Mouse (Mus musculus) forelimb bud, embryonic 11.5 days (tissue): ENCODE measurements around the gene Fat2.

Experiments used
- DNase-seq: peaks from one replicate; pipeline ENCODE4 v3.0.0-alpha.2; 2012; ENCODE audit warnings: low read depth, low spot score

The Fat2 gene

DNA sequence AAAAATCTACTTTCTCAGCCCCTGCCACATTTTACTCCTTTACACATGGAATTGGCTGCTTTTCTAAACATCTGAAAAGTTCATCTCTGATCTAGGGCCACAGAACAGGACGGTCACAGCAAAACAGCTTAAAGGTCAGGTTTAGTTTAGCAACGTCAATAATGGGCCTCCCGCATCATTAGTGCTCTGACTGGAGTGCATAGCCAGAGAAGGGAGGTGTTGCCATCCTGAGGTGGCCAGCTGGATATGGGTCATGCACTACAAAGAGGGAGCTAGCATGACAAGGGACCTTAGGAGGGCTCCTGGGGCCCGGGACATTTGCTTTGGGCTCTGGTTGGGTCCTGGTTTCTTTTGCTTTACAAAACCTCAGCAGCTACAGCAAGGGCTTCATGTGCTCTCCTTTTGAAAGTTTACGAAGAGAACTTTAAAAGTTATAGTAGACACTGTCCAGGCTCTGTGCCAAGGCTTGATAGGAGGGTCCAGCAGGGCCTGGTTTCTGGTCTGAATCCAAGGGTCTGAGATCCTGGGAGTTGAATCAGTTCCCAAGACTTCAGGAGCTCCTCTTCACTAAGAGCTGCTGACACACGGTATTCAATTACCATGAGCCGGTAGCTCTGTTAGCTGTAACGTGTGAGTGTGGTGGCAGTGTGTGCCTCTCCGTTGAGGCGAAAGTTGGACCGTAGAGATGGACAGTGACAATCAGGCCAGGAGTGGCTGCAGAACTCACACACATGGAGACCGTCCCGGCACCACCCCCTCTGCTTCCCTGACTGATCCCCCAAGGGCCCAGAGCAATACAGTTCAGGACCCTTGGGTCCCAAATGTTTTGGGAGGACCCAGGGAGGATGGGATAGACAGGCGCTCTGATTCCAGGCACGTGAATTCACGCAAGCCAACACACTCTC lies 6.2 kb downstream of the Fat2 start:
- no peak for DNase-seq

GRCm38 (mm10) chr11:55327558-55328409 lies 8.6 kb downstream of the Fat2 start:
- no peak for DNase-seq

DNA sequence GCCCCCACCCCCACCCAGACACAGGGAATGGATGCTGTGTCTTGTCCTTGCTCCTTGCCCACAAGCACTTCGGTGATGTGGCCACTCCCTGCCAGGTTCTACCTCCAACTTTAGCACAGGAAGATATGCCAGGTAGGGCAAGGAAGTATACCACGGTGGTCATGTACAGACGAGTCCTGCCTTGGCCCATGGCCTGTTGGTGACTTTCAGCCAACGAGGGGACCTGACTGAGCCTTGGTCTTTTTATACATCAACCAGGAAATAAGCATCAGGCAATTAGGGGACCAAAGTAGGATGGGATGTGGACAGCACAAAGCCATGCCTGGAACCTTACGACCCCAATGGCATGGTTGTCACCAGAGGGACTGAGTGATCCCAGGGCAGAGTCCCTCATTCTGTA lies 9.3 kb downstream of the Fat2 start:
- DNase-seq: no peak

- no peak for DNase-seq
Measured at GRCm38 (mm10) chr11:55326211-55326610, 10.2 kb downstream of the Fat2 start.

- no peak for DNase-seq
Measured at GRCm38 (mm10) chr11:55323854-55324253, 12.5 kb downstream of the Fat2 start.

GRCm38 (mm10) chr11:55320990-55321389 lies 15.4 kb downstream of the Fat2 start:
- DNase-seq: no peak

DNA sequence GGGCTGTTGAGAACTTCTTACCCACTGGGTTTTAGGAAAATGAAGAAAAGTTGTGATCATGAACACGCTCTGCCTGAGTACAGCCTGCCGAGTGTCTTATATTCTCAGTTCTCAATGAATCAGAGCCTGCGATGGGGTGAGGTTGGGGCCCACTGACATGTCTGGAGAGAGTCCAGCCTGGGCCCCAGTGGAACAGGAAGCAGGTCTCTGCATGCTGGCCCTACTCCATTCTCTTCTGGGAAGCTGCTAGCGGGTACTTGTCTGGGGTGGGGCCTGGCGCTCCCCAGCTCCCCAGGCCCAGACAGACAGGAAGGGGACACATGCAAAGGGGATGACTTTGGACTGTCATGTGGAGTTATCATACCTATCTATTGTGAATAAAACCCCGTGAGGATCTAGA lies 20.4 kb downstream of the Fat2 start:
- DNase-seq: no peak

DNA sequence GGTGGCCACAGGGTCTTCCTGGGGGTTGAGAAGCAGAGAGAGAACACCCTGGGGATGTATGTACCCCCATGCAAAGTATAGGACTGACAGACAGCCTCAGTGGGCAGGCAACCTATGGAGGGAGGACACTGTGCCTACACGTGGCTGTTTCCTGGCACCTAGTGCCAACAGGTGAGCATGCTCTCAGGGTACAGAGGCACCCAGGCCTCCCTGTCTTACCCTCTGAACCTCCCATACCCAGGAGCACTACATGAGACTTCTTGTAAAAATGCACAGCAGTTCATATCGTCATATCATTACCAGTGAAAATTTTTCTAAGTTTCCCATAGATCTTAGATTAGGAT lies 21.7 kb downstream of the Fat2 start:
- no peak for DNase-seq

DNA sequence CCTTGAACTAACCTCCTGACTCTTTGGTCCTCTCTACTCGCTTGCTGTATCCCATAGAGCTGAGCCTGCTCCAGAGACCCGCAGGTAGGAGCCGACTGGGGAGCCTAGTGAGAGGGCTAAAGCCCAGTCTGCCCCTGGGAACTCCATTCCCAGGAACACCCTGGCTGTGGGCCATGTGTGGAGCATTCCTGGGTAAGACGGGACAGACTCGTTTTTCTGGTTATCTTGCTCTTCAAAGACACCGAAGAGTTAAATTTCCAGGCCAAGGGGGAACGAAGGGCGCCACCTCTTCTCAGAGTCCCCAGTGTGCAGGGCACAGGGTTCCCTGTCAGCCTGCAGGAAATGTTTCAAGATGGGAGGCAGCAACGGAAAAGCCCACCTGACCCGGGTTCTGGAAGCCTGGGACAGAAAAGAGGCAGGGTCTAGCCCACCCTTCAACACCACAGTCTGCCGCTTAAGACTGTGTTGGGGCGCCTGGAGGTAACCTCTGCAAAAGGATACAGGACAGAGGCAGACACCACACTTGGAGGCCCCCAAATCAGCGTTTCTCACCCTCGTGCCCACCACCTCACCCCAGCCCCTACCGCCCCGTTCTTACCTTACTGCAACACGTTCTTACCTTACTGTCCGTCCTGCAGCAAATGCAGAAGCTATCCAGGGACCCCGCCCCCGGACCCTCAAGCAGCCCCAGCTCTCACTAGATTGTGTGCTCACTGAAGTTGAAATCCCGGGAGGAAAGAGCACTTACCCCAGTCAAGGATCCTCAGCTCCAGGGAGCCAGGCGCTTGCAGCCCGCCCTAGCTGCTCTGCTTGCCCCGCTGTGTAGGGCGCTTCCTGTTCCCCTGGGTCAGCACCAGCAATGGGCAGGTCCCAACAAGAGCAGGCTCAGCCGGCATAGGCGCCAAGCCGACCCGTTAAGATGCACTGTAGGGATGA lies 22.3 kb downstream of the Fat2 start:
- DNase-seq: no peak

DNA sequence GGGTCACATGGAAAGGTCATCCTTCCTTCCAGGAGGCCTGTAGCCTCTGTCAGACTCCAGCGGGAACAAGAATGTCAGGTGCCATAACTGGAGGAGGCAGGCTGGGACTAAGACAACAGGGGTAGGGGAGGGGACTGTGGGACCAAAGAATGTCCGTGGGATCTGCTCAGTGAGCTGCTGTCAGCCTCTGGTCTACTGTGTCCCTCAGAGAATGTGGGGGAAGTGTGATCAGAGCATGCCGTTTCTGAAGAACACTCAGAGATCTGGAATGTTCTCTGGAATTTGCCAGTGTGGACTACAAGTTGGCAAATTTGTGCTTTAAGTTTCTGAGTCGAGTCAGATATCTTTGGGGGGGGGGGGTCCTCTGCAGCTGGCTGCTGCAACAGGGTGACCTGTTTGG lies 34.0 kb downstream of the Fat2 start:
- no peak for DNase-seq

DNA sequence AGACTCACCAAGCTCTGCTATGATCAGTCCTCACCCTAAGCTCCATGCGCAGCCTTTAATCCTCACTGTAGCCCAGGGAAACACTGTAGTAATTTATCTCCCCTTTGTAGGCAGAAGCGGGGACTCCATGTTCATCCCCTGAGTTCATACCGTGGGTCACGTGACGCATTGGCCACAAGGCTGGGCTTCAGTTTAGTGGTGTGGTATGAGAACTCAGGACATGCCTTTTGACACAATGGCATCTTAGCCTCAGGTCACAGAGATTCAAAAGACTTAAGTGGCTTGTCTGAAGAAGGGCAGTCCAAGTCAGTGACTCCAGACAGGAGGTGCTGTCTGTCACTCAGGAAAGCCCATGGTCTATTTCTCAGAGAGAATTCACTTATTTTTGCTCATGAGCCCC lies 43.2 kb downstream of the Fat2 start:
- DNase-seq: no peak

GRCm38 (mm10) chr11:55291901-55292300 lies 44.5 kb downstream of the Fat2 start:
- no peak for DNase-seq

DNA sequence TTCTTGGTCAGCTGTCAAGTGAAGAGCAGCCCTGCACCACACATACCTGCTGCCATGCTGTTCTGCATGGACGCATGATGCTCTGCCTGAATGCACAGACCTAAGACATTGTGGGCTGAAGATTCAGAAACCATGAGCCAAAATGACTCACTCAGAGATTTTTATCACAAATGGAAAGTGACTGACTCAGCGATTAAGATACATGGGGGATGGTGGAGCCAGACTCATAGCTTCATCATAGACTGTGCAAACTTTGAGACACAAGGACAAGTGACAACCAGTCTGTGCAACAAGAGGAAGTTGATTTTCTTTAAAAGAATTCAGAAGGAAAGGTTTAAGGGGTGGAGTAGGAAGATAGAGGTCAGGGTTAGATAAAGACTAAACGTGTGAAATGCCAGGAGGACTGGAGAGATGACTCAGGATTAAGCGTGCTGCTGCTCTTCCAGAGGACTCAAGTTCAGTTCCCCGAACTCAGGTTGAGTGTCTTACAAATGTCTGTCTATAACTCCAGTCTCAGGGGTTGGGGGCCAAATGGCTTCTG lies 46.4 kb downstream of the Fat2 start:
- DNase-seq: no peak

DNA sequence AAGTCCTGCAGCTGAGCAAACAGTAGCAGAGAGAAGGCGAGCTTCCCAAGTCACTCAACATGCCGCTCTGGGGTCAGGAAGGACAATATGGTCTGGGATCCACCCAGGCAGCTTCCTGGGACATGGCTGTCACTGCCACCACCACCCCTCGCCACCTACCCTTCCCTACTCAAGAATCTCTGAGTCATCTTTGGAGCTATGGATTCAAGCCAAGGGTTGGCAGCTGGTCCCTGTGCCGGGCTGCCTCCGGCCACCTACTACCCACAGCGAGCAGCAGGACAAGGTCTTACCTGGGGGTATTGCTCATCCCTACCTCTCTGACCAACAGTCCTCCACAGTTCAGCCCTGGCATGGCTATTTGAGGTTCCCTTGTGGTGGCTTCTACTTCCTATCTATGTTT lies 61.6 kb downstream of the Fat2 start:
- DNase-seq: no peak

GRCm38 (mm10) chr11:55268580-55268979 lies 67.8 kb downstream of the Fat2 start:
- no peak for DNase-seq

GRCm38 (mm10) chr11:55265647-55266046 lies 70.7 kb downstream of the Fat2 start:
- no peak for DNase-seq

- no peak for DNase-seq
Measured at GRCm38 (mm10) chr11:55264318-55264717, 72.0 kb downstream of the Fat2 start.

- DNase-seq: no peak
Measured at GRCm38 (mm10) chr11:55262000-55262399, 74.4 kb downstream of the Fat2 start.

DNA sequence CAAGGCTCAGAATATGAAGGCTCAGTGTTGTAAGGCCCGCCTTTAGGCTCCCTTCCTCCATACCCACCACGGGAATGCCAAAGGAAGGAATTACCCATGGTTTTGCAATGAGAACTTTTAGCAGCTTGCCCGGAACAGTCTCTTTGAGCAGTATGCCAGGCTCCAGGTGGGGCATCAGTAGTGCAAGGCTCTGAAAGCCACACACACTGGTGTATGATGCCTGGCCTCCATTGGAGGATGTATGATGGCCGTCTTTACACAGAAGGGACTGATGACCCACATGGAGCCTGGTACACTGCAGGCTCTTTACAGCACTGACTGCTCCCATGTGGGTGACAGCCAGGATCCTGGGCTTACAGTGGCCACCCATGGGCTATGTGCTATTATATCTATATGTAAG lies 75.3 kb downstream of the Fat2 start:
- no peak for DNase-seq

DNA sequence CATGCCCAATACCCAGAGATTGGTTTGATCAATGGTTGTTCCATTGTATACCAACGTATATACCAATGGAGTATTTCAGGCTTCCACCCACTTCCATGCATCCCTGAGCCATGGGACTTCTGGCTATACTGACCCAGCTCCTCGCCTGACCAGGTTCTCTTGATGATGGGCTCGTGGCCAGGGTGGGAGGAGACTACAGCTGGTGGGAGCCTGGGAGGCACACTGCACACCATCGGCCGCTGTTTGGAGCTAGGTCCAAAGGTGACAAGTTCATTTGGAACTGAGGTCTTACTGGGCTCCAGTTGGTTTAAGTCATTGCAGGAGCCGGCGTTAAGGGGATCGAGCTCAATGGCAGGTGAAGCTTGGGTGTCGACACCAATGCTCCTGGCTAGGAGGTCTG lies 83.0 kb downstream of the Fat2 start:
- DNase-seq: no peak

GRCm38 (mm10) chr11:55250527-55250926 lies 85.8 kb downstream of the Fat2 start:
- no peak for DNase-seq
